Mouse (Mus musculus): ENCODE results near the gene Xcr1.

DNA sequence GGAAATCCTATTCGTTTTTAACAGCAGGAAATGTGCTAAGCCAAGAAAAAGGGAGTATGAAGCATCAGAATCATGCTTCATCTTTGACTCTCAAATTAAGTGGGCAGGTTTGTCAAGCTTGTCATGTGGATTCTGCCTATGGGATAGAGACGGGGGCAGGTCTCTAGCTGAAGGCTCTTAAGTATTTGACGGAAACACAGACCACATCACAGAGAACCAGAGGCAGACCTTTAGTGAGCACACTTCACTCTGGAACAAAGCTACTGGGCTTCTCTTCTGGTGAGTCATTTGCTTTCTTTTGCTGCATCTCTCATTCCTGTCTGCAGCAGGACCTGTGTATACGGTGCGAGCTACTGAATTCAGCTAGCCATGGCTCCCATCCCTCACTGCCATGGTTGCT is 55.6 kb downstream of the Xcr1 start, which contains the start of gene Cxcr6:
- no peak for TF ChIP-seq CTCF (IDR thresholded peaks at IDR 0.05; ENCODE audit: low read depth)
- no peak for TF ChIP-seq EP300 (IDR thresholded peaks at IDR 0.05; ENCODE audit: low read depth)

All from liver, embryonic 14.5 days (tissue).